Mouse (Mus musculus): Measurements from ENCODE around the gene Kazn. TPM values are rescaled to one million over a fixed set of nuclear protein-coding genes. Genes with fewer than 3 reads are reported as not detected.
A peak's percentile ranks its signal among the peaks of the same experiment; 100 is the strongest.

Kazn gene
- polyA plus RNA-seq, 1 experiment from 2014 or later, result 4.2 TPM

DNA sequence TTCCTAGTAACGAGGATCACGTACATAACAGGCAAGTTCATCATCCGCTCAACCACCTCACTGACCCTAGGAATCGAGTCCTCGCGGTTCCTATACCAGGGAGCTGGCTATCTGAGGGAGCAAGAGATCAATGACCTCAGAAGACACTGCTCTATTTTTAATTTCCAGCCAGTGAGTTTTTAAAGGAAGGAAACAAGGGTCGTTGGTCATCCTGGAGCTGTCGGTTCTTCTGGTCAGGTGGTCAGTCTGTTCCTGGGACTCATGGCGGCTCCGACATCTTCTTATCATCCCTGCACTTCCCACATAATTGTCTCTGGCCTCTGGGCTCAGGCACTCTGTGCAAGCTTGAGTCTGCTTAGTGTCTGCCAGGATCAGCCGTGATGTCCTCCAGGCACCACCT lies 144.8 kb downstream of the Kazn start:
- Histone ChIP-seq H3K4me1 (ENCODE audit: control insufficient read depth in 2 of 2, insufficient read depth in 2 of 2, low read length in 2 of 2) (peaks cover 18 to 19% of the 10 kb centered on the region in 2 experiments; a peak in 3 of 4 replicates), H3K27ac (replicated peaks in 1 of 2; ENCODE audit: control insufficient read depth in 1 of 2, insufficient read depth in 1 of 2, low read depth in 2 of 2, low read length in 2 of 2) (no peak overlapping the region), H3K27me3 (ENCODE audit: control insufficient read depth, insufficient read depth, low read length) (no peaks in the 10 kb centered on the region), H3K4me2 (ENCODE audit: low read length) (no peak overlapping the region), H3K9me3 (ENCODE audit: control insufficient read depth, low read length) (no peaks in the 10 kb centered on the region), H3K4me3 (ENCODE audit: control insufficient read depth in 1 of 2, insufficient read depth in 1 of 2, low read depth in 1 of 2, low read length in 2 of 2) (no peak overlapping the region), H3K36me3 (ENCODE audit: control insufficient read depth, insufficient read depth, low read length) (no peaks in the 10 kb centered on the region), H3K9ac (ENCODE audit: low read length) (no peak overlapping the region)
- ATAC-seq (ENCODE audit: insufficient number of reproducible peaks, insufficient read depth, low FRiP score, low read depth), result no peak
- 35% methylated on average over 11 of the region's 11 CpGs for WGBS

DNA sequence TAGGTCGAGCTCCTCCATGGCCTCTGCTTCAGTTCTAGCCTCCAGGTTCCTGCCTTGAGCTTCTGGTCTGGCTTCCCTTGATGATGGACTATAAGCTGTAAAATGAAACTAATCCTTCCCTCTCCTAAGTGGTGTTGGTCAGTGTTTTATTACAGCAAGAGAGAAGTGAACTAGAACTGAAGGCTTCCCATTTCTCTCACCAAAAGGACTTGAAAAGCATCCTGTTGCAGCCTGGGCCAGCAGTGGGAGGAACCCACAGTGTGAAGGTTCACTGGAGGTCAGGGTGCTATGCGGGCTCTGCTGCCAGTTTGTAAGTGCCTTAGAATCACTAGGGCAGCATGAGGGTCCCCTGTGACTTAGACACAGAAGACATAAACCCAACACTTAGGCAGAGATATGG lies 148.1 kb downstream of the Kazn start:
- Histone ChIP-seq H3K36me3 (ENCODE audit: control insufficient read depth, insufficient read depth, low read length) (no peaks in the 10 kb centered on the region), H3K9ac (ENCODE audit: low read length) (no peak overlapping the region), H3K4me3 (ENCODE audit: control insufficient read depth in 1 of 2, insufficient read depth in 1 of 2, low read depth in 1 of 2, low read length in 2 of 2) (no peak overlapping the region), H3K9me3 (ENCODE audit: control insufficient read depth, low read length) (no peaks in the 10 kb centered on the region), H3K27ac (replicated peaks in 1 of 2; ENCODE audit: control insufficient read depth in 1 of 2, insufficient read depth in 1 of 2, low read depth in 2 of 2, low read length in 2 of 2) (no peak overlapping the region), H3K4me2 (ENCODE audit: low read length) (no peak overlapping the region), H3K4me1 (ENCODE audit: control insufficient read depth in 2 of 2, insufficient read depth in 2 of 2, low read length in 2 of 2) (peaks cover 5 to 9% of the 10 kb centered on the region in 2 experiments; a peak in 1 of 4 replicates), H3K27me3 (ENCODE audit: control insufficient read depth, insufficient read depth, low read length) (no peaks in the 10 kb centered on the region)
- 66% methylated on average over 2 of the region's 2 CpGs for WGBS
- no peak for ATAC-seq (ENCODE audit: insufficient number of reproducible peaks, insufficient read depth, low FRiP score, low read depth)

DNA sequence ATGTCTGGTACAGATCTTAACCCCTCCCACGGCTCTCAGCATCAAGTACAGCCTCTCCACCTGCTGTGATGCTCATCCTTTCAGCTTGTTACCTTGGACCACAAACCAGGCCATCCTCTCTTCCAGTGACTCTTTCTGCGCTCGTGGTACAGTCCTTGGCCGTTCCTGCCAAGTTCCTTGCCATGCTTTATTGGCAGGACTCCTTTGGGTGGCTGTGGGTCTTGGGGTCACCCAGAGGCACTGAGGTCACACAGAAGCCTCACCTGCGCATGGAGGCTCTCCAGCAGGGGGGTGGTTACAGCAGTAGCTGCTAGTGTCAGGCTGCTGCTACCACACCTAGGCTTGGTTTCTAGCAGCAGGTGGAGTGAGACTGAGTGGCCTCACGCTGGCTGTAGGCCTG lies 149.2 kb downstream of the Kazn start:
- Histone ChIP-seq H3K27me3 (ENCODE audit: control insufficient read depth, insufficient read depth, low read length) (no peaks in the 10 kb centered on the region), H3K9me3 (ENCODE audit: control insufficient read depth, low read length) (no peaks in the 10 kb centered on the region), H3K4me2 (ENCODE audit: low read length) (no peak overlapping the region), H3K27ac (replicated peaks in 1 of 2; ENCODE audit: control insufficient read depth in 1 of 2, insufficient read depth in 1 of 2, low read depth in 2 of 2, low read length in 2 of 2) (no peak overlapping the region), H3K4me1 (ENCODE audit: control insufficient read depth in 2 of 2, insufficient read depth in 2 of 2, low read length in 2 of 2) (peaks cover 7 to 9% of the 10 kb centered on the region in 2 experiments; a peak in 2 of 4 replicates), H3K36me3 (ENCODE audit: control insufficient read depth, insufficient read depth, low read length) (no peaks in the 10 kb centered on the region), H3K9ac (ENCODE audit: low read length) (no peak overlapping the region), H3K4me3 (ENCODE audit: control insufficient read depth in 1 of 2, insufficient read depth in 1 of 2, low read depth in 1 of 2, low read length in 2 of 2) (no peak overlapping the region)
- 75% methylated on average over 6 of the region's 6 CpGs for WGBS
- no peak for ATAC-seq (ENCODE audit: insufficient number of reproducible peaks, insufficient read depth, low FRiP score, low read depth)

DNA sequence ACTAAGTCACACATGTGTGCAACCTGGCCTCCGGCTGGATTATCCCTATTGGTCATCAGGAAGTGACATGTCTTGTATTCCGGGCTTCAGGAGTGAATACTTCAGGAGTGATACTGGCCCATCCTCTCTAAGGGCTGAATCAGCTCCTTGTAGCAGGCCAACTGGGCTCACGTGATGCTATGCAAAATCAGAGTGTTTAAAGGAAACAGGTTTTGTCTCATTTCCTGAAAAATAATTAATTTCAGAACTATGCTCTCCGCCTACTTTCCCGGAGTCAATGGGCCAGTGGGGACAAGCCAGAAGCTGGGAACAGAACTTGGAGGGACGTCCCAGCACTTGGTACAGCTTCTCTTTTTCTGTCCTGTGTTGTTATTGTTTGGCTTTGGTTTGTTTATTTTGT lies 150.4 kb downstream of the Kazn start:
- H3K4me1 ChIP-seq (ENCODE audit: control insufficient read depth in 2 of 2, insufficient read depth in 2 of 2, low read length in 2 of 2), result peaks cover 7 to 8% of the 10 kb centered on the region in 2 experiments; a peak in 2 of 4 replicates
- ATAC-seq (ENCODE audit: insufficient number of reproducible peaks, insufficient read depth, low FRiP score, low read depth), result no peak
- 73% methylated on average over 6 of the region's 6 CpGs for WGBS

DNA sequence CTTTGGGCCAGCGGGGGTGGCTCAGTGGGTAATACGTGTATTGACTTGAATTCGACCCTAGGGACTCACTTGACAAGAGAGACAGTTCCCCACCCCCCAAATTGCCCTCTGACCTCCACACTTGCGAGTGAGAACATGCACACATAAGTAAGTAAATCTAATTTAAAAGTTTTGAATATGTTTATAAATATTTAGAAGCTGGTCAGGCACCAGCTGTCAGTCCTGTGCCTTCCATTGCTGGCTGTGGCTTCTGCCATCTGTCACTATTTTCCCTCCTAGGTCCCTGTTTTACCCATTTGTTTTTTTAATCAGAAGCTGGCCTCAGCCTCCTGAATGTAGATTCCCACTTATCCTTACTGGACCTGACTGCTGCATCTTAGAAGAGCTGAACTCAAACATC lies 150.8 kb downstream of the Kazn start:
- Histone ChIP-seq H3K9me3 (ENCODE audit: control insufficient read depth, low read length) (no peaks in the 10 kb centered on the region), H3K36me3 (ENCODE audit: control insufficient read depth, insufficient read depth, low read length) (no peaks in the 10 kb centered on the region), H3K27ac (replicated peaks in 1 of 2; ENCODE audit: control insufficient read depth in 1 of 2, insufficient read depth in 1 of 2, low read depth in 2 of 2, low read length in 2 of 2) (no peak overlapping the region), H3K27me3 (ENCODE audit: control insufficient read depth, insufficient read depth, low read length) (no peaks in the 10 kb centered on the region), H3K4me1 (ENCODE audit: control insufficient read depth in 2 of 2, insufficient read depth in 2 of 2, low read length in 2 of 2) (peaks cover 8% of the 10 kb centered on the region in 2 experiments; a peak in 2 of 4 replicates), H3K4me3 (ENCODE audit: control insufficient read depth in 1 of 2, insufficient read depth in 1 of 2, low read depth in 1 of 2, low read length in 2 of 2) (no peak overlapping the region), H3K9ac (ENCODE audit: low read length) (no peak overlapping the region), H3K4me2 (ENCODE audit: low read length) (no peak overlapping the region)
- WGBS, result 66% methylated on average over 4 of the region's 4 CpGs
- no peak for ATAC-seq (ENCODE audit: insufficient number of reproducible peaks, insufficient read depth, low FRiP score, low read depth)

More for the DNA sequence above, 150.4 kb downstream of the Kazn start:
- no peak overlapping the region for H3K4me2 ChIP-seq (ENCODE audit: low read length)
- no peak overlapping the region for H3K4me3 ChIP-seq (ENCODE audit: control insufficient read depth in 1 of 2, insufficient read depth in 1 of 2, low read depth in 1 of 2, low read length in 2 of 2)
- H3K27ac ChIP-seq (replicated peaks in 1 of 2; ENCODE audit: control insufficient read depth in 1 of 2, insufficient read depth in 1 of 2, low read depth in 2 of 2, low read length in 2 of 2), result no peak overlapping the region
- H3K9me3 ChIP-seq (ENCODE audit: control insufficient read depth, low read length), result no peaks in the 10 kb centered on the region
- H3K36me3 ChIP-seq (ENCODE audit: control insufficient read depth, insufficient read depth, low read length), result no peaks in the 10 kb centered on the region
- H3K9ac ChIP-seq (ENCODE audit: low read length), result no peak overlapping the region
- H3K27me3 ChIP-seq (ENCODE audit: control insufficient read depth, insufficient read depth, low read length), result no peaks in the 10 kb centered on the region

DNA sequence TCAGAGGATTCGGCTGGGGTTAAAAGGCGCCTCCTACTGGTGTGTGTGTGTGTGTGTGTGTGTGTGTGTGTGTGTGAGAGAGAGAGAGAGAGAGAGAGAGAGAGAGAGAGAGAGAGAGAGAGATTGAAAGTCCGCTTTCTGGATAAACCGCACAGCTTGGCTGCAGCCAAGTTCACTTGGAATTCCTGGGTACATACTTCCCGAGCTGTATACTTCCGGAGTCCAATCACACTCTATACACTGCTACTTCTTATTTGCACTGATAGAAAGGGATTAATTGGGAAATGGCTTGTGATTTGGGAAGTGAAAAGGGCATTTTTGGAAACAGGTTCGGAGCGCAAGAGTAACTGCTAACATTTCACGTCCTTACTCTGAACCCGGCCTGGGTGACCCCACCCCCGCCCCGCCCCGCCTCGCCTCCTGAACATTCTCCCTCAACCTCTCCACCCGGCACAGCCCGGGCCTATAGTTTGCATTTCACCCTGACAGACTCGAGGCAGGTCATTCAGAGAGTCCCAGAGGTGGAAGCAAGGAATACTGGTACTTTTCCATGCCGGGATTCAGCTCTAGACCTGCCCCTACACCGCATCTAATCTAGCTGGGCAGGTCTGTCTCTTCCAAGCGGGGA lies 154.2 kb downstream of the Kazn start:
- Histone ChIP-seq H3K9ac (ENCODE audit: low read length) (peak overlapping the region; percentile 84), H3K36me3 (ENCODE audit: control insufficient read depth, insufficient read depth, low read length) (no peaks in the 10 kb centered on the region), H3K4me2 (ENCODE audit: low read length) (peak overlapping the region; percentile 72), H3K9me3 (ENCODE audit: control insufficient read depth, low read length) (no peaks in the 10 kb centered on the region), H3K4me3 (ENCODE audit: control insufficient read depth in 1 of 2, insufficient read depth in 1 of 2, low read depth in 1 of 2, low read length in 2 of 2) (peak overlapping the region; percentile 76 to 91), H3K4me1 (ENCODE audit: control insufficient read depth in 2 of 2, insufficient read depth in 2 of 2, low read length in 2 of 2) (peaks cover 28 to 42% of the 10 kb centered on the region in 2 experiments), H3K27ac (replicated peaks in 1 of 2; ENCODE audit: control insufficient read depth in 1 of 2, insufficient read depth in 1 of 2, low read depth in 2 of 2, low read length in 2 of 2) (peak overlapping the region; percentile 93 to 94), H3K27me3 (ENCODE audit: control insufficient read depth, insufficient read depth, low read length) (no peaks in the 10 kb centered on the region)
- no peak for ATAC-seq (ENCODE audit: insufficient number of reproducible peaks, insufficient read depth, low FRiP score, low read depth)
- WGBS, result 6% methylated on average over 20 of the region's 20 CpGs

DNA sequence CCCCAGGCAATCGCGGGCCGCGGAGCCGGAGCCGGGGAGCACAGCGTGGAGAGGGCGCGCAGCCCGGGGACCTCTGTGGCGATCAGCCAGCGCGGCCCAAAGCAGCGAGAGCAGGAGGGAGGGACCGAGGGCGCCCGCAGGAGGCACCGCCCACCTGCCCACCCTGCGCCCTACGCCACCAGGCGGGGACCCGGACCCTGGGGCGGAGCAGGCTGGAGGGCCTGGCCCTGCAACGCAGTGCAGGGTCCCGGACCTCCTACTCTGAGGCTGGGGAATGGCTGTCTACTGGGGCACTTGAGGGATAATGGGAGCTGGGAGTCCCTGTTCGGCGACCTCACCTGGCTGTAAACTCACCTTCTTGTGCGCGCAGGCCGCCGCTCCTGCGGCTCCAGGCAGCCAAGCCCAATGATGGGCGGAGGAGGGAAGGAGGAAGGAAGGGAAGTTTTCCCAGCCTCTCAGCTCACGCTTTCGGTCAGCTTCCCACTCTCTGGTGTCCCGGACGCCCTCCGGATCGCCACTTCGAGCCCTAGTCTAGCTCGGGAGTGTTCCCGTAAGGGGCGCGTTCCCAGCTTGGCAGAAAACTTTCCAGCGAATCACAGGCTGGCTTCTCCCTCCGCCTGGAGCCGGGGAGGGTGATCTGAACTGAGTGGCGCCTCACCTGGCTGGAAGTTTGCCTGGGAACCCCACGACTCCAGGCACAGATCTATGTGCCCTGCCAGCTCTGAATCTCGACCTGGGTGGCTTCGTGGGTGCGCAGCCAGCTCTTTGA lies 154.9 kb downstream of the Kazn start, which contains the start of gene Tmem51:
Gene Tmem51, minus strand, starts transcription at position 174 of the 769 bp plus-strand sequence.
- H3K4me2 ChIP-seq (ENCODE audit: low read length), result peak within 1 kb of the TSS; percentile 72
- peaks cover 34 to 49% of the 10 kb centered on the region in 2 experiments for H3K4me1 ChIP-seq (ENCODE audit: control insufficient read depth in 2 of 2, insufficient read depth in 2 of 2, low read length in 2 of 2)
- no peaks in the 10 kb centered on the region for H3K27me3 ChIP-seq (ENCODE audit: control insufficient read depth, insufficient read depth, low read length)
- H3K36me3 ChIP-seq (ENCODE audit: control insufficient read depth, insufficient read depth, low read length), result no peaks in the 10 kb centered on the region
- H3K9ac ChIP-seq (ENCODE audit: low read length), result peak within 1 kb of the TSS; percentile 84
- ATAC-seq (ENCODE audit: insufficient number of reproducible peaks, insufficient read depth, low FRiP score, low read depth), result peak; percentile 87
- peak within 1 kb of the TSS; percentile 93 to 94 for H3K27ac ChIP-seq (replicated peaks in 1 of 2; ENCODE audit: control insufficient read depth in 1 of 2, insufficient read depth in 1 of 2, low read depth in 2 of 2, low read length in 2 of 2)
- H3K4me3 ChIP-seq (ENCODE audit: control insufficient read depth in 1 of 2, insufficient read depth in 1 of 2, low read depth in 1 of 2, low read length in 2 of 2), result peak within 1 kb of the TSS; percentile 76 to 91
- no peaks in the 10 kb centered on the region for H3K9me3 ChIP-seq (ENCODE audit: control insufficient read depth, low read length)
- WGBS, result under 1% methylated on average over 50 of the region's 52 CpGs

Measured in heart, embryonic 14.5 days (tissue).